Mouse (Mus musculus) left cerebral cortex, postnatal 4 days (tissue): ENCODE results near the gene Gpr161. TPM values are rescaled to one million over a fixed set of nuclear protein-coding genes. Genes with fewer than 3 reads are reported as not detected.
A peak's percentile ranks its signal among the peaks of the same experiment; 100 is the strongest.
"Not testable (repeated sequence)": the region's sequence is repeated elsewhere in the genome, so short reads cannot be mapped to it uniquely, and the experiment has no call there.

ENCODE experiments used
- DNase-seq: peaks from one replicate; pipeline ENCODE4 v3.0.0-alpha.2; 2022
- intact Hi-C: fragments of 180-260 bp; cut with DNase I; formaldehyde crosslinking; loops from one replicate; pipeline ENCODE4 v1.15.1; 2025
- total RNA-seq, 2 experiments: library from RNA; stranded (reverse); gene quantifications; 2 replicates each; pipeline ENCODE4 v1.2.3; 2021

The Gpr161 gene
- total RNA-seq, 2 experiments from 2014 or later = 53.8 to 56.9 TPM

DNA sequence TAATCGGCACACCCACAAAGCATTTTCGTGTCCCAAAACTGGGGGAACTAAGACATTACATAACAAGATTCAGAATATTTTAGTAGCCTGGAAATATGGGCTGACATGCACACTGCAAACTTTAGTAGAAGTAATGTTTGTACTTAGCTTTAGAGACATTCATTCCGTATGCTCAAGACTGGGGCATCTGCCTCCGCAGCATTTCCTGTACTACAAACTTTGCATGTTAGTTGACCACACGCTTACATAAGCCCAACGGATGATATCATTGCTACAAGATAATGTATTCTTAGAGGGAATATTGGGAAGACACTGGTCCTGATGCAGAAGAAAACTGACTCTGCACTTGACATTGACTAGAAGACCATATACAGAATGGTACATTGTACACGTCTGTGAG is 8.8 kb downstream of the Gpr161 start:
- no peak for DNase-seq
- intact Hi-C loops = no loop called here

DNA sequence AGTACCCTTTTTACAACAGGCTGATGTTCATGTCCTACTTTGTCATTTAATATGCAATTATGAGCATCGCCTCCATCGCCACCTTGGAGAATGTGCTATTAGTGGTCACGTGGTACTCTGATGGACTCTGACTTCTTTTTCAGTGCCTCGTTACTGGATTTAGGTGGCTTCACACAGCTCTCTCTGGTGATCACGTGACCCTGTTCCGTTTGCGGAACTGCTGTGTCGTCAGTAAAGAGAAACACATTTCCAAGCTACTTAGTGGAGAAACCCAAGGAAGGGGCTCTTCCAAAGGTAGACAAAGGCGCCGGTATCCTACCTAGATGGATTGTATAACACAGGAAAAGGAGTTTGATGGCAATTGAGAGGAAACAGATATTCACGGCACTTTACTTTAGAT is 12.6 kb downstream of the Gpr161 start:
- no peak for DNase-seq
- intact Hi-C loops = no loop called here

DNA sequence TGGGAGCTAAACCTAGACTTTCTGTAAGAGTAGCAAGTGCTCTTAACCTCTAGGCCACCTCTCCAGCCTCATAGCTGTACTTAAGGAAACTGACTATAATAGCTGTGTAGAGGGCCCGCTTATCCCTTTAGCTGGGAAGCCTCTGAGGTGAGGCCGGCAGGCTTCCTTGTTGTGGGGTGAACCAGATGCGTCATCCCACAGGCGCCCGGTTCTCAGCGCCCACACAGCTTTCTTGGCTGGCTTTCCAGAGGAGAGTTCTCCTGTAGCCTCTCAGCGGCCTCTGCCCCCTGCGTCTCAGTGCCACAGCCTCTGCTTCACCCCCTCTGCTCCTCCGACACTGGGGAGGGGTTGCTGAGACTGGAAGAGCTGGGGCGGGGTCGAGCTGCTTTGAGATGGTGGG is 20.8 kb downstream of the Gpr161 start:
- DNase-seq = peak; percentile 8
- intact Hi-C loops = no loop called here

DNA sequence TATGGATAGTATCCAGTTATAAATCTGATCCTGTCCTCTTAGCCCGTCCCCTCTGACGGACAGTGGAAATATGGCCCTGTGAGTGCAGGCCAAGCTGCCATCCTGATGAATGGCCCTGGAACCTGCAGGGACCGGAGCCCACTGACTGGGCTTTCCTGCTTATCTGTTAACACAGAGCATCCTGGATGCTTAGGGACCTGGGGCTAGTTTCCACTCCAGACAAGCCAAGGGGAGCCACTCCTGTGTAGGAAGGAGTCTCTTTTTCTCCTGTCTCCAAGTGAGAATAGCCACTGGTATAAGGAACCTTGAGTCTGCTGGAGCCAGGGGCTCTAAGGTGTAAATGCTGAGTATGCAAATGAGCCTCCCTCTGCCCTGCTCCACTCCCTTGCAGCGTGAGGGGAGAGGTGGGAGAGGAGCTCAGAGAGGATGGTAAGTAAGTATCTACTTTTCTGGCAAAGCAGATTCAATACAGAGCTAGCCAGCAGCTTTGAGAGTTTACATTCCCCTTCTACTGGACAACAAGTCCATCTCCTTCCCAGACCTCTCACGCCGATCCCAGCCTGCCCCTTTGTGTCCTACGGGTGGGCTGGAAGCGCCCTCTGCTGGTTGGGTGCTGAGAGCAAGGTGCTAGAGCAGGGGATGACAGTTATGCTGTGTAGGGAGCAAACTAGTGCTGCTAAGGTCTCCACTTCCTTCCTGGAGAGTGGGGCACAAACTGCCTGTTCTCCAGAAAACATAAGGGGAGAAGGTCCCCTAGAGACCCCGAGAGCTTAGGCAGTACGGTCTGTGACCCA is 24.7 kb downstream of the Gpr161 start:
- intact Hi-C loops = loop anchor here (5.0 kb wide), 1 partner anchor 83 kb away; the partner anchor contains the start of gene Tiprl
- peak; percentile 84 for DNase-seq

DNA sequence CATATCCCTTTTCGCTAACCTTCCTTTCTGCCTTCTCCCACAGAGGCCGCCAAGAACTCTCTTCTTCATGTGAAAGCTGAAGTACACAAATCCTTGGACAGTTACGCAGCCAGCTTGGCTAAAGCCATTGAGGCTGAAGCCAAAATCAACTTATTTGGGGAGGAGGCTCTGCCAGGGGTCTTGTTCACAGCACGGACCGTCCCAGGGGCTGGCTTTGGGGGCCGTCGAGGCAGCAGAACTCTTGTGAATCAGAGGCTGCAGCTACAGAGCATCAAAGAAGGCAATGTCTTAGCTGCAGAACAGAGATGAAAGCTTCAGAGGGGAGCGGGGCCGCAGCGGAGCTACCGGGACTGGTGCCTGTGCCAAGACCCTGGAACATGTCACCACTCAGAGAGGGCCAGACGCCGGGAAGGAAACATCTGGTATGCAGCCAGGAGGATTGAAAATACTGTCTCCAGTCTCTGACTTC is 25.8 kb downstream of the Gpr161 start:
- peak; percentile 10 for DNase-seq
- intact Hi-C loops = loop anchor here (5.0 kb wide), 1 partner anchor 84 kb away; the partner anchor contains the start of gene Tiprl

DNA sequence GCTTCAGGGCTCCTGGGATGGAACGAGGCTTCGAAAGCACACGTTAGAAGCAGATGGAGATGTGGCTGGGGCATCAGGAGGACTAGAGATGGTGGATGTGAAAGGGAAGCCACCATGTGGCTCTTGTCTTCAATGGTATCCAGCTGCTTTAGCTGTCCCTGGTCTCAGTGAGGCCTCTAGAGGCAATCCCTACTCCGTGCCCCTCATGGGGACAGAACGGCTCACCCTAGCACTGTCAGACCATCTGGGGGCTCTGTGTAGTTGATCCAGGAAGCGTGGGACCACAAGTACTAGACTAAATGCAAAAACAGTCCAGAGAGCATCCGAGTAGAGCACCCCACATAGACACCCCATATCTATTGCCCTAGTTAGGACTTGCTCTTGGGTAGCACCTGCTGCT is 26.3 kb downstream of the Gpr161 start:
- DNase-seq = no peak
- intact Hi-C loops = loop anchor here (5.0 kb wide), 1 partner anchor 85 kb away; the partner anchor contains the start of gene Tiprl

DNA sequence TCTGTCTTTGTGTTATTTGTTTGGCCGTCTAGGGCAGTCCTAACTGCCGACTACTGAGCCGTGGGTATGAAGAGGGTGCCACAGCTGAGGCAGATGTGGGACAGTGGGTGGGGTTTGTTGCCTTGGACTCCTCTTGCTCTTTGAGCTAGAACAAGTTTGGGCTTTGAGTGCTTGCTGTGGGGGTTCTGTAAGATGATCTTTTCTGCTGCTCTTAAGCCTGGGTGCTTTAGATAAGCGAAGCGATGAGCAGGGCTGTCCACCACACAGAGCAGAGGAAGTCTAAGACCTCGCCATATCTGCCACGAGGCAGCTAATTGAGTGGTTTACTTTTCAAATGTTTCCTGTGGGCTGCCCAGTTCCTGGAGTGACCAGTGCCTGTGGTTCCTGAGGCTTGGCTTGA is 27.3 kb downstream of the Gpr161 start:
- intact Hi-C loops = loop anchor here (5.0 kb wide), 1 partner anchor 86 kb away; the partner anchor contains the start of gene Tiprl
- no peak for DNase-seq

DNA sequence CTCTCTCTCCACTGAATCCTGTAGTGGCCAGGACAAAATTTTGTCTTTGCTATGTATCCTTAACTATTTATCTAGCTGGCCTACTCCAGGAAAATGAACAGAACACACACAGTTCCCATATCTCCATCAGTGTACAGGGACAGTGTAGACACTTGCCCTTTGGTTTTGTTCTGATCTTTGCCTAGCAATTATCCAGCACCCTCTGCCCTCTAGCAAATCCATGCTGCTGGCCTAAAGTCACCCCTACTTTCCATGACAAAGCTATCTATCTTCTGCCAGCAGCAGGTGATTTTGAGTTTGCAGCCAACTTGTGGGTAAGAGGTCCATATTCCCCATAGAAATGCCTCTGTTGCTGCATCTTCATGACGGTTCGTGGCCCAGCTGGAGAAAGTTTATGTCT is 31.8 kb downstream of the Gpr161 start:
- intact Hi-C loops = no loop called here
- DNase-seq = no peak

DNA sequence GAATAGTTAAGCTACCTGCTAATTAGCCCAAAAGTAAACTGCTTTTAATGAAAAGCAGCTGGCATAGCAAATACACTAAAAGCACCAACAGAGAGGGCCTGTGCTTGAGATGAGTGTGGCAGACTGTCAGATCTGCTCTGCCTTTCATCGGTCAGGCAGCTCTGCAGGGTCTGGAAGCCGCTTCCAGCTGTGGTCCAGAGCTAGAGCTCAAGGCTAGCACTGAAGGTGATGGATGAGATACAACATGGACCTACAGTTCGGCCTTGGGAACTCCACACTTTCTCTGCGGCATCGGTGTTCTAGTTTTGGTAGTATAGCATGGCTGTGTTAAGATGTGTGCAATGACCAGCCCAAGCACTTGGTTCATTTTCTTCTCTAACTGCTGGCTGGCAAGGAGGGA is 32.2 kb downstream of the Gpr161 start:
- DNase-seq = no peak
- intact Hi-C loops = no loop called here

DNA sequence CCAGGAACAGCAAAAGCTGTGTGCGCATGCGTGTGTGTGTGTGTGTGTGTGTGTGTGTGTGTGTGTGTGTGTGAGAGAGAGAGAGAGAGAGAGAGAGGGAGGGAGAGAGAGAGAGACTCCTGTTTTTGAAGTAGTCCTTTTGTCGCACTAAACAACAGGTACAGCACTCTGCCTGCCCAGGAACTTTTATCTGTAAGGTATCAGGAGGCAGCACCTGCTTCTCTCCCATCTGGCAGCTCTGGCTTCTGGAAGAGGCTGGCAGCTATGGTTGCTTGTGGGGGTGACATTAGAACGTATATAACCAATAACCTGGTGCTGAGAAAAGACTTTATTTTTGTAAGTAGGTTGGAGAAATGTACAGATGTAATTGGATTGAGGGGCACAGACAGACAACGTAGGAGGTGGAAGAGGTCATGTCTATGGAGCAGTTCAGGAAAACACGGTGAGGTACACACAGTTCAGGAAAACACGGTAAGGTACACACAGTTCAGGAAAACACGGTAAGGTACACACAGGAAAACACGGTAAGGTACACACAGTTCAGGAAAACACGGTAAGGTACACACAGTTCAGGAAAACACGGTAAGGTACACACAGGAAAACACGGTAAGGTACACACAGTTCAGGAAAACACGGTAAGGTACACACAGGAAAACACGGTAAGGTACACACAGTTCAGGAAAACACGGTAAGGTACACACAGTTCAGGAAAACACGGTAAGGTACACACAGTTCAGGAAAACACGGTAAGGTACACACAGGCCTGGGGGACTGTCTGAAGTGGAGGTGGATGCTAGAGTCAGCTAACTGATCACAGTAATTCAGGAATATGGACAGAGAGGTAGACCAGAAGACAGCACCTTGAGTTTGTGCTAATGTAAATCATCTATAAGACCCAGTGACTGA is 33.0 kb downstream of the Gpr161 start:
- DNase-seq, intact Hi-C loops: not testable (repeated sequence)

DNA sequence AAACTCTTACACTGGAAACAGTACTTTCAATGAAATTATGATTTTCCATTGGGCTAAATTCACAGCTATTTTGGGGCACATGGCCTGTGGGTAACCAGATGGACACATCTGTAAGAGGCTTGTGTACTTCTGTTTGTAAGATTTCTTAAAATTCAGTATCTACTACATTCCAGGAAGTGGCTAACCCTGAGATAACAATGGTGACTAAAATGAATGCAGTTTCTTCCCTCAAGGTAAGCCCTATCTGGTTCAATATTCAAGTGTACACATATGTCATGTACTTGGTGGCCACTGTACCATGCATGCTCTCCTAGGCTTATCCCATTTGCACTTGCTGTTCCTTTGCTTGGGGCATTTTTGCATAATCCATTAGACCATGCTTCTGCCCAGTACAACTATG is 35.3 kb downstream of the Gpr161 start:
- no peak for DNase-seq
- intact Hi-C loops = no loop called here

DNA sequence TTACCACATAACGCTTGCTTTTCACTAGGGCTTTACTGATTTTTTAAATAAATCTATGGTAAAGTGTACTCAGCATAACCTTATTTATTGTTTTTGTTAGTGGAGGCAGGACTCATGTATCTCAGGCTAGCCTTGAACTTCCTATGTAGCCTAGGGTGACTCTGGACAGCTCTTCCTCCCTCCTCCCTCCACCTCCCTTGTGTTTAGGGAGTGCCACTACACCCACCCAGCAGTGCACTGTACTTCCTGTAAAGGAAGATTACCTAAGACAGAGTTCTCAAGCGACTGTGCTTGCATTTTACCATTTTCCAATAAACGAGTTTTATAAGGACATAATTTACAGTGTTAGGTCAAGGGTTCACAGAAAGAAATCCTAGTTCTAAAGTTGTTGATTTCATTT is 37.2 kb downstream of the Gpr161 start:
- intact Hi-C loops = no loop called here
- no peak for DNase-seq

DNA sequence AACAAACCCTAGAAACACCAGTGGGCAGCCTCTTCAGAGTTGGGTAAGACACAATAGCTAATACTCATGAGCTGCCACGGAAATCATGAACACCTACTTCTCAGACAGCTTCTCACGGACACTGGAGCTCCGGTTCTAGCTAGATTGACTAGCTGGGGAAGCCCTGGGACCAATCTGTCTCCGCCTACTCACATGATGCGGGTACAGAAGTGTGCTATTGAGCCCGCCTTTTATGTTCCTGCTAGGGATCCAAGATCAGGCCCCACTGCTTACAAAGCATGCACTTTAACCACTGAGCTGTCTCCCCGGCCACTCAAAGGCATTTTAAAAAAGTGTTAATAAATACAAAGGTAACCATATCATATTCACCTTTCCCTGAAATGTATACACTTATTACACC is 46.5 kb downstream of the Gpr161 start:
- no peak for DNase-seq
- intact Hi-C loops = no loop called here

DNA sequence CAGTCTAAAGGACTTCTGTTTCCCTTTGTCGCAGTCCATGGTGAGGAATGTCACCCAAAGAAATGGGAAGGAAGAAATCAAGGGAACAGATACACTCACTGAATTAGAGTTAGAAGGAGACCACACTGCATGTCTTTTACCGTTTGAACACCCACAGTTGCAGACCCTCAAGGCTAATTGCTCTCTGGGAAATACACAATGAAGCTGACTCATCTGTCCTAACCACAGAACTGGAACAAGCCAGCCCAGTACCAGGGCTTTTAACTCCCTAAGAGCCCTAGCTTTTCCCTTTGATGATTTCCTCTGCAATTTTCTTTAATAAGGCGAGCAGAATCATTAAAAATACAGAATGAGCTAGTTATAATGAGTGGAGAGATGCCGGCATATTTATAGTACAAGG is 48.9 kb downstream of the Gpr161 start:
- no peak for DNase-seq
- intact Hi-C loops = no loop called here

DNA sequence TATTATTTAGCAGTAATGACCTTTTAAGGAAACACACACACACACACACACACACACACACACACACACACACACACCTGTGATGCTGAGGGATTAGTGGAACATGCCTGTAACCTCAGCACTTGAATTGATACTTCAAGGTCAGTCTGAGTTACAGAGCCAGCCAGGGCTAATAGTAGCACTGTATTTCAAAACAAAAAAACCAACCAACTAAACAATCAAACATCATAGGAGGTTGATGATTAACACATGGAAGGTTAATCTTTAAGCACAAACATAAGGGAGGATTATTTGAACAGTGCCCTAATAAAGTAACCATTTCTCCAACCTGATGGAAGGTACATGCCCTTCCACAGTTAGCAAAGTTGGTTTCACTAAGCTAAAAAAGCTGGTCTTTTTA is 53.0 kb downstream of the Gpr161 start:
- intact Hi-C loops = no loop called here
- DNase-seq = no peak

DNA sequence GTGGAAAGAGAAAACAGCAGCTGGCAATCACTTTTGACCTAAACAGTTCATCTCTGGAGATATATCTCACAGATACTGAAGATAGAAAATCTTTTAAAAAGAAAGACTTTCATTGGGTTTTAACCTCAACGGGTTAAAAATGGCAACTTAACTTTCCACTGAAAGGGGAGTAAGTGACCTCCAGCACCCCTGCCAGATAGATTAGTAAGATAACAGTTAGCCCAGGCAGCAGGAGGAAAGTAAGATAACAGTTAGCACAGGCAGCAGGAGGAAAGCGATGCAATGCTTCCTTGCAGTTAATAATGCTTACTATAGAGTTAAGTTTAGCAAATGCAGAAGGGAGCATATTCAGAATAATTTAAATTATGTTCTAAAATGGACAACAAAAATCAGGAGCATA is 60.8 kb downstream of the Gpr161 start:
- intact Hi-C loops = no loop called here
- DNase-seq = no peak

DNA sequence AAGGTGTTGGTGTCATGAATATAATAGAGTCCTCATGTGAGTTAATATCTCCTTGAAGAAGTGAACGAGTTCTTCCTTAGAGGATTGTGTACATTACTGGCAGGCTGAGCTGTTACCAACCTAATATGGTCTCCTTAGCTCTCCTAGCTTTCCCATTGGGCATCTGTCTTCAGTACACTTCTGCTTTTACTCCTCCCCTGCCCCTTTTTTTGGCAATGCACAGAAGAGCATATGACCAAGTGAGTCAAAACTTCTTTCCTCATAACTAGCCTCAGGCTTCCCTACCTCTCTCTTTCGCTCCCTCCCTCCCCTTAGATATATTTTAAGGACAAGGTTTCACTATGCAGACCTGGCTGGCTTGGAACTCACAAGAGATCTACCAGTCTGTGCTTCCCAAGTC is 67.7 kb downstream of the Gpr161 start:
- intact Hi-C loops = no loop called here
- no peak for DNase-seq

DNA sequence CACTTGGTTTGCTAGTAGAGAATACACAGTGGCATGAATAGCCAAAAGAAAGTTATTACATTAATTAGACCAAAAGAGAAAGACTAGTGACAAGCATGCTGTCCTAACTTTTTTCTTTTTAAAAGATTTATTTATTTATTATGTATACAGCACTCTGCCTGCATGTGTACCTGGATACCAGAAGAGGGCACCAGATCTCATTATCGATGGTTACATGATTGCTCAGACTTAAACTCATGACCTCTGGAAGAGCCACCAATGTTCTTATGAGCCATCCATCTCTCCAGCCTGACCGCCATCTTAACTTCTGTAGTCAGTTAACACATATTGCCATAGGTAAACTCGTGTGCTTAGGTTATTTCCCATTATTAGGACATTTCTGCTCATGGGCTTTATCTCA is 69.5 kb downstream of the Gpr161 start:
- intact Hi-C loops = no loop called here
- DNase-seq = no peak

DNA sequence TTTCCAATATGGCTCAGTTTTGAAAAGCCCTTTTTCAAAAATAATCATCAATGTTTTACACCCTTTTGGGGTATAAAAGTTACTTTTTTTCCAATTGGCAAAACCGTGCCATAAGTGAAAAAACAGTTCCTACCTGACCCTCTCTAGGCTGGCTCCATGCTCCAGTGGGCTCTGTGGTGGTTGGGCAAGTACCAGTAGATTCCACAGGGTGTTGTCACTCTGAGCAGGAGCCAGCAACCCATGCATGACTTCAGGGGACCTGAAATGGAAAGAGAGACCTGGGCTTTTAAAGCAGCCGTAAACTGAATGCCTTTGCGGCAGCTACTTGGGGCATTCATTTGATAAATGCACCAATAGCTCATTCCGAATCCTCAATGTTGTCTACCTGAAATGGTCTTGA is 75.4 kb downstream of the Gpr161 start:
- DNase-seq = no peak
- intact Hi-C loops = no loop called here

DNA sequence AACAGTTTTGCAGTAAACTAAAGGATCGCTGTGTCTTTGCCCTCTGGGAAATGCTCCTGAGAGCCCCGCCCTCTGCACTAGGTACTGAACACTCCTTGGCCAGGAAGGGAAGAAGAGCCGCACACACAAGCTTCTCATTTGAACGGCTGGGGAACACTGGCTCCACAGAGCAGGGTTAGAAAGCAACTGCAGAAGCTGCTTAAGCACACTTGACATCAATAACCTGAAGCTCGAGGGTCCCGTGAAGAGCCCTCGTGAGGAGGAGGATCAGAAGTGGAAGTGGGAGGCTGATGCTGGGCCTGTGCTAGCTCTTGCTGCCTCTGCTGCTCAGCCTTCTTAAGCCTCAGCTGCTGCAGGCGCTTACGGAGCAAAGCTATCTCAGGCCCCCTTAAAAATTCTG is 78.2 kb downstream of the Gpr161 start:
- intact Hi-C loops = no loop called here
- DNase-seq = no peak
